Mouse (Mus musculus): ENCODE data around the gene Hnrnpa3. TPM values are rescaled to one million over a fixed set of nuclear protein-coding genes. Genes with fewer than 3 reads are reported as not detected.

Gene Hnrnpa3
- total and polyA plus RNA-seq, 3 experiments = 215 to 576 (median 509) TPM

- peaks cover 76% of the 10 kb centered on the region for H3K4me1 ChIP-seq (ENCODE audit: insufficient read depth, low read depth, low read length)
- H3K9me3 ChIP-seq (replicated peaks) = no peaks in the 10 kb centered on the region
- no peak for ATAC-seq (ENCODE audit: extremely low read depth, insufficient number of reproducible peaks, low FRiP score, poor library complexity, severe bottlenecking)
- peaks cover 81% of the 10 kb centered on the region for H3K36me3 ChIP-seq (replicated peaks)
- TF ChIP-seq POLR2AphosphoS5 (IDR thresholded peaks at IDR 0.05; ENCODE audit: insufficient replicate concordance, low read depth, low read length) = no peak
- TF ChIP-seq GATA1 (IDR thresholded peaks at IDR 0.05; ENCODE audit: borderline replicate concordance, low read length) = no peak
- TF ChIP-seq TAL1 (conservative IDR thresholded peaks at IDR 0.05; ENCODE audit: low read depth, low read length) = no peak
- TF ChIP-seq GATA2 (IDR thresholded peaks at IDR 0.05; ENCODE audit: borderline replicate concordance, low read depth, low read length) = no peak
- no peak for TF ChIP-seq CTCF (IDR thresholded peaks at IDR 0.05; ENCODE audit: low read depth, low read length)
- no peaks in the 10 kb centered on the region for H3K27me3 ChIP-seq (ENCODE audit: insufficient read depth, low read length)
- DNase-seq (ENCODE audit: low spot score) = no peak
- no peak overlapping the region for H3K4me3 ChIP-seq (ENCODE audit: low read depth, low read length)
Observed at GRCm38 (mm10) chr2:75697222-75697621, 38.2 kb downstream of the Hnrnpa3 start.

GRCm38 (mm10) chr2:75698007-75698406, 38.9 kb downstream of the Hnrnpa3 start:
- no peak for ATAC-seq (ENCODE audit: extremely low read depth, insufficient number of reproducible peaks, low FRiP score, poor library complexity, severe bottlenecking)
- peaks cover 73% of the 10 kb centered on the region for H3K36me3 ChIP-seq (replicated peaks)
- no peaks in the 10 kb centered on the region for H3K9me3 ChIP-seq (replicated peaks)
- no peak overlapping the region for H3K4me3 ChIP-seq (ENCODE audit: low read depth, low read length)
- no peaks in the 10 kb centered on the region for H3K27me3 ChIP-seq (ENCODE audit: insufficient read depth, low read length)
- peaks cover 74% of the 10 kb centered on the region for H3K4me1 ChIP-seq (ENCODE audit: insufficient read depth, low read depth, low read length)
- TF ChIP-seq GATA2 (IDR thresholded peaks at IDR 0.05; ENCODE audit: borderline replicate concordance, low read depth, low read length) = no peak
- no peak for TF ChIP-seq CTCF (IDR thresholded peaks at IDR 0.05; ENCODE audit: low read depth, low read length)
- no peak for TF ChIP-seq POLR2AphosphoS5 (IDR thresholded peaks at IDR 0.05; ENCODE audit: insufficient replicate concordance, low read depth, low read length)
- TF ChIP-seq TAL1 (conservative IDR thresholded peaks at IDR 0.05; ENCODE audit: low read depth, low read length) = no peak
- no peak for DNase-seq (ENCODE audit: low spot score)

- H3K27me3 ChIP-seq (ENCODE audit: insufficient read depth, low read length) = no peaks in the 10 kb centered on the region
Observed at GRCm38 (mm10) chr2:75698874-75699273, 39.8 kb downstream of the Hnrnpa3 start.

GRCm38 (mm10) chr2:75700543-75700942, 41.5 kb downstream of the Hnrnpa3 start:
- ATAC-seq (ENCODE audit: extremely low read depth, insufficient number of reproducible peaks, low FRiP score, poor library complexity, severe bottlenecking) (no peak), DNase-seq (ENCODE audit: low spot score) (no peak)
- Histone ChIP-seq H3K36me3 (replicated peaks) (peaks cover 54% of the 10 kb centered on the region), H3K4me1 (ENCODE audit: insufficient read depth, low read depth, low read length) (peaks cover 71% of the 10 kb centered on the region), H3K4me3 (ENCODE audit: low read depth, low read length) (no peak overlapping the region; the same call in 1 of the 2 replicates), H3K27me3 (ENCODE audit: insufficient read depth, low read length) (no peaks in the 10 kb centered on the region), H3K9me3 (replicated peaks) (no peaks in the 10 kb centered on the region)
- no peak for TF ChIP-seq CTCF (IDR thresholded peaks at IDR 0.05; ENCODE audit: low read depth, low read length)
- TF ChIP-seq TAL1 (conservative IDR thresholded peaks at IDR 0.05; ENCODE audit: low read depth, low read length) = no peak
- no peak for TF ChIP-seq GATA2 (IDR thresholded peaks at IDR 0.05; ENCODE audit: borderline replicate concordance, low read depth, low read length)
- no peak for TF ChIP-seq GATA1 (IDR thresholded peaks at IDR 0.05; ENCODE audit: borderline replicate concordance, low read length)
- no peak for TF ChIP-seq POLR2AphosphoS5 (IDR thresholded peaks at IDR 0.05; ENCODE audit: insufficient replicate concordance, low read depth, low read length)

More at GRCm38 (mm10) chr2:75698874-75699273, 39.8 kb downstream of the Hnrnpa3 start:
- Histone ChIP-seq H3K4me3 (ENCODE audit: low read depth, low read length) (0 out of 2 replicates have a peak overlapping the region, but pooled peaks have one; percentile 48), H3K4me1 (ENCODE audit: insufficient read depth, low read depth, low read length) (peaks cover 65% of the 10 kb centered on the region), H3K36me3 (replicated peaks) (peaks cover 65% of the 10 kb centered on the region), H3K9me3 (replicated peaks) (no peaks in the 10 kb centered on the region)
- no peak for TF ChIP-seq POLR2AphosphoS5 (IDR thresholded peaks at IDR 0.05; ENCODE audit: insufficient replicate concordance, low read depth, low read length)
- TF ChIP-seq GATA1 (IDR thresholded peaks at IDR 0.05; ENCODE audit: borderline replicate concordance, low read length) = no peak
- TF ChIP-seq TAL1 (conservative IDR thresholded peaks at IDR 0.05; ENCODE audit: low read depth, low read length) = no peak
- no peak for ATAC-seq (ENCODE audit: extremely low read depth, insufficient number of reproducible peaks, low FRiP score, poor library complexity, severe bottlenecking)
- no peak for DNase-seq (ENCODE audit: low spot score)

GRCm38 (mm10) chr2:75701207-75701606, 42.1 kb downstream of the Hnrnpa3 start:
- Histone ChIP-seq H3K9me3 (replicated peaks) (no peaks in the 10 kb centered on the region), H3K4me3 (ENCODE audit: low read depth, low read length) (peak overlapping the region; percentile 40; the same call in 1 of the 2 replicates), H3K4me1 (ENCODE audit: insufficient read depth, low read depth, low read length) (peaks cover 69% of the 10 kb centered on the region), H3K36me3 (replicated peaks) (peaks cover 47% of the 10 kb centered on the region), H3K27me3 (ENCODE audit: insufficient read depth, low read length) (no peaks in the 10 kb centered on the region)
- DNase-seq (ENCODE audit: low spot score) (no peak), ATAC-seq (ENCODE audit: extremely low read depth, insufficient number of reproducible peaks, low FRiP score, poor library complexity, severe bottlenecking) (no peak)
- TF ChIP-seq POLR2AphosphoS5 (IDR thresholded peaks at IDR 0.05; ENCODE audit: insufficient replicate concordance, low read depth, low read length) (no peak), TAL1 (conservative IDR thresholded peaks at IDR 0.05; ENCODE audit: low read depth, low read length) (no peak), CTCF (IDR thresholded peaks at IDR 0.05; ENCODE audit: low read depth, low read length) (no peak), GATA2 (IDR thresholded peaks at IDR 0.05; ENCODE audit: borderline replicate concordance, low read depth, low read length) (no peak), GATA1 (IDR thresholded peaks at IDR 0.05; ENCODE audit: borderline replicate concordance, low read length) (no peak)

- Histone ChIP-seq H3K4me3 (ENCODE audit: low read depth, low read length) (peak overlapping the region; percentile 91; the same call in 1 of the 2 replicates), H3K4me1 (ENCODE audit: insufficient read depth, low read depth, low read length) (peaks cover 69% of the 10 kb centered on the region), H3K9me3 (replicated peaks) (no peaks in the 10 kb centered on the region), H3K36me3 (replicated peaks) (peaks cover 39% of the 10 kb centered on the region), H3K27me3 (ENCODE audit: insufficient read depth, low read length) (no peaks in the 10 kb centered on the region)
- no peak for TF ChIP-seq TAL1 (conservative IDR thresholded peaks at IDR 0.05; ENCODE audit: low read depth, low read length)
- TF ChIP-seq CTCF (IDR thresholded peaks at IDR 0.05; ENCODE audit: low read depth, low read length) = no peak
- TF ChIP-seq GATA1 (IDR thresholded peaks at IDR 0.05; ENCODE audit: borderline replicate concordance, low read length) = no peak
- no peak for TF ChIP-seq GATA2 (IDR thresholded peaks at IDR 0.05; ENCODE audit: borderline replicate concordance, low read depth, low read length)
- no peak for TF ChIP-seq POLR2AphosphoS5 (IDR thresholded peaks at IDR 0.05; ENCODE audit: insufficient replicate concordance, low read depth, low read length)
- ATAC-seq (ENCODE audit: extremely low read depth, insufficient number of reproducible peaks, low FRiP score, poor library complexity, severe bottlenecking) (no peak), DNase-seq (ENCODE audit: low spot score) (no peak)
Observed at GRCm38 (mm10) chr2:75701822-75702587, 42.9 kb downstream of the Hnrnpa3 start.

Data from G1E (cell line).